Mouse (Mus musculus) limb, embryonic 14.5 days (tissue): Measurements from ENCODE around the gene Grxcr1. TPM values are rescaled to one million over a fixed set of nuclear protein-coding genes. Genes with fewer than 3 reads are reported as not detected.

Source experiments
- ATAC-seq: fragments of 200-750 bp; cut with Nextera tagmentation; 2 replicates; pipeline ENCODE4 v1.8.0; 2017; ENCODE audit warnings: low read depth, moderate number of reproducible peaks, moderate TSS enrichment; ENCODE audit not compliant: low FRiP score
- DNase-seq: peaks from one replicate; pipeline ENCODE4 v3.0.0-alpha.2; 2015; ENCODE audit warnings: low spot score
- H3K27ac ChIP-seq: fragments of 300-500 bp; sonication (generic); replicated peaks from 2 replicates; pipeline ENCODE4 v1.5.1; 2014; ENCODE audit warnings: low read depth, mild to moderate bottlenecking, low read length, moderate library complexity, mixed read lengths
- H3K27me3 ChIP-seq: fragments of 300-500 bp; sonication (generic); 2 replicates; pipeline ENCODE4 v1.6.1; 2014; ENCODE audit warnings: low read length, mixed read lengths; ENCODE audit not compliant: control insufficient read depth, insufficient read depth
- H3K36me3 ChIP-seq: fragments of 300-500 bp; sonication (generic); 2 replicates; pipeline ENCODE4 v1.6.1; 2014; ENCODE audit warnings: mild to moderate bottlenecking, low read length, moderate library complexity, mixed read lengths; ENCODE audit not compliant: control insufficient read depth, insufficient read depth
- H3K4me1 ChIP-seq: fragments of 300-500 bp; sonication (generic); 2 replicates; pipeline ENCODE4 v1.6.1; 2014; ENCODE audit warnings: antibody characterized with exemption, low read length, mixed read lengths; ENCODE audit not compliant: control insufficient read depth, insufficient read depth
- H3K4me2 ChIP-seq: fragments of 300-500 bp; sonication (generic); replicated peaks from 2 replicates; pipeline ENCODE4 v1.6.1; 2014; ENCODE audit warnings: low read depth, mild to moderate bottlenecking, low read length, moderate library complexity; ENCODE audit not compliant: severe bottlenecking
- H3K4me3 ChIP-seq: fragments of 300-500 bp; sonication (generic); replicated peaks from 2 replicates; pipeline ENCODE4 v1.5.1; 2014; ENCODE audit warnings: low read length
- H3K9ac ChIP-seq: fragments of 300-500 bp; sonication (generic); 2 replicates; pipeline ENCODE4 v1.6.1; 2014; ENCODE audit warnings: mild to moderate bottlenecking, low read depth, low read length, moderate library complexity; ENCODE audit not compliant: severe bottlenecking
- H3K9me3 ChIP-seq: fragments of 300-500 bp; sonication (generic); 2 replicates; pipeline ENCODE4 v1.6.1; 2016; ENCODE audit warnings: low read length; ENCODE audit not compliant: control insufficient read depth
- POLR2A ChIP-seq: fragments of 200-500 bp; IDR thresholded peaks from 2 replicates; pipeline ENCODE4 v1.8.0; 2012; ENCODE audit warnings: inconsistent platforms, mild to moderate bottlenecking, moderate library complexity, borderline replicate concordance; ENCODE audit not compliant: insufficient read depth, insufficient read length; ENCODE audit errors: extremely low read depth
- WGBS: fragments of 180-500 bp; shearing (Covaris S2); extraction: QIAGEN DNeasy Blood & Tissue Kit; methylation state at CpG from one replicate; pipeline ENCODE4 v1.1.7; 2014; 5-methylcytosine and 5-hydroxymethylcytosine counted together
- polyA plus RNA-seq, 2 experiments: library from polyadenylated mRNA; depleted of rRNA in 1 of 2; stranded (reverse) in 1 of 2; unstranded in 1 of 2; fragments of >200 nt; fragmentation: Nextera tagmentation in 1 of 2; extraction: Ambion mirVana in 1 of 2; gene quantifications; 2 replicates each; pipeline versions ENCODE4 v1.2.1 to v1.2.3; 2012 to 2014

Gene Grxcr1
- not detected in 2 replicates for polyA plus RNA-seq (2012; rRNA removed)
- not detected in 2 replicates for polyA plus RNA-seq (2014; fragmentation: Nextera tagmentation; extraction: Ambion mirVana)

- TF ChIP-seq POLR2A = no peak
- ATAC-seq (no peak), DNase-seq (no peak)
- no peaks in the 10 kb centered on the region for H3K4me1 ChIP-seq
- WGBS = 86% methylated on average over 6 of the region's 6 CpGs
- H3K9me3 ChIP-seq = no peaks in the 10 kb centered on the region
- no peak within 1 kb of the TSS for H3K4me3 ChIP-seq
- H3K9ac ChIP-seq = no peak within 1 kb of the TSS
- no peak within 1 kb of the TSS for H3K4me2 ChIP-seq
- no peak within 1 kb of the TSS for H3K27ac ChIP-seq
- no peaks in the 10 kb centered on the region for H3K27me3 ChIP-seq
- no peaks in the 10 kb centered on the region for H3K36me3 ChIP-seq
Observed at GRCm38 (mm10) chr5:68031744-68032143, at the start of gene Grxcr1. Gene Grxcr1, plus strand, starts transcription at chr5:68031835.

- no peak overlapping the region for H3K27ac ChIP-seq
- no peak for TF ChIP-seq POLR2A
- no peaks in the 10 kb centered on the region for H3K4me1 ChIP-seq
- ATAC-seq = no peak
- 61% methylated on average over 3 of the region's 3 CpGs for WGBS
- H3K4me2 ChIP-seq = no peak overlapping the region
- no peaks in the 10 kb centered on the region for H3K36me3 ChIP-seq
- H3K9ac ChIP-seq = no peak overlapping the region
- H3K9me3 ChIP-seq = no peaks in the 10 kb centered on the region
- H3K27me3 ChIP-seq = no peaks in the 10 kb centered on the region
- DNase-seq = no peak
- no peak overlapping the region for H3K4me3 ChIP-seq
Observed at GRCm38 (mm10) chr5:67981946-67982526, 49.6 kb upstream of the Grxcr1 start.

GRCm38 (mm10) chr5:67990426-67990825 lies 41.2 kb upstream of the Grxcr1 start:
- Histone ChIP-seq H3K9me3 (no peaks in the 10 kb centered on the region), H3K4me2 (no peak overlapping the region), H3K9ac (no peak overlapping the region), H3K36me3 (no peaks in the 10 kb centered on the region), H3K4me3 (no peak overlapping the region), H3K27me3 (no peaks in the 10 kb centered on the region), H3K4me1 (no peaks in the 10 kb centered on the region), H3K27ac (no peak overlapping the region)
- no peak for TF ChIP-seq POLR2A
- DNase-seq (no peak), ATAC-seq (no peak)

- no peak overlapping the region for H3K4me3 ChIP-seq
- H3K9ac ChIP-seq = no peak overlapping the region
- ATAC-seq = no peak
- no peak overlapping the region for H3K4me2 ChIP-seq
- no peaks in the 10 kb centered on the region for H3K36me3 ChIP-seq
- WGBS = 93% methylated on average over 6 of the region's 6 CpGs
- H3K27ac ChIP-seq = no peak overlapping the region
- H3K27me3 ChIP-seq = no peaks in the 10 kb centered on the region
- DNase-seq = no peak
- TF ChIP-seq POLR2A = no peak
- H3K9me3 ChIP-seq = no peaks in the 10 kb centered on the region
- no peaks in the 10 kb centered on the region for H3K4me1 ChIP-seq
Observed at GRCm38 (mm10) chr5:68002611-68003010, 29.0 kb upstream of the Grxcr1 start.

- no peak for ATAC-seq
Observed at GRCm38 (mm10) chr5:68003904-68004303, 27.7 kb upstream of the Grxcr1 start.

GRCm38 (mm10) chr5:68004419-68004818 lies 27.2 kb upstream of the Grxcr1 start:
- TF ChIP-seq POLR2A = no peak
- 83% methylated on average over 2 of the region's 2 CpGs for WGBS
- no peak for ATAC-seq

More at GRCm38 (mm10) chr5:68003904-68004303, 27.7 kb upstream of the Grxcr1 start:
- Histone ChIP-seq H3K9ac (no peak overlapping the region), H3K4me1 (no peaks in the 10 kb centered on the region), H3K9me3 (no peaks in the 10 kb centered on the region), H3K36me3 (no peaks in the 10 kb centered on the region), H3K27ac (no peak overlapping the region), H3K27me3 (no peaks in the 10 kb centered on the region), H3K4me3 (no peak overlapping the region), H3K4me2 (no peak overlapping the region)
- no peak for DNase-seq
- WGBS = 54% methylated on average over 2 of the region's 2 CpGs
- TF ChIP-seq POLR2A = no peak

More at GRCm38 (mm10) chr5:68004419-68004818, 27.2 kb upstream of the Grxcr1 start:
- H3K27ac ChIP-seq = no peak overlapping the region
- H3K4me1 ChIP-seq = no peaks in the 10 kb centered on the region
- no peaks in the 10 kb centered on the region for H3K27me3 ChIP-seq
- DNase-seq = no peak
- no peak overlapping the region for H3K9ac ChIP-seq
- no peaks in the 10 kb centered on the region for H3K36me3 ChIP-seq
- H3K4me2 ChIP-seq = no peak overlapping the region
- H3K9me3 ChIP-seq = no peaks in the 10 kb centered on the region
- no peak overlapping the region for H3K4me3 ChIP-seq
